Mouse (Mus musculus): ENCODE results near the gene Acin1. TPM values are rescaled to one million over a fixed set of nuclear protein-coding genes. Genes with fewer than 3 reads are reported as not detected.
A peak's percentile ranks its signal among the peaks of the same experiment; 100 is the strongest.
"Not testable (repeated sequence)": the region's sequence is repeated elsewhere in the genome, so short reads cannot be mapped to it uniquely, and the experiment has no call there.

Gene Acin1
- total RNA-seq, 2 experiments from 2014 or later = 195 to 199 TPM

DNA sequence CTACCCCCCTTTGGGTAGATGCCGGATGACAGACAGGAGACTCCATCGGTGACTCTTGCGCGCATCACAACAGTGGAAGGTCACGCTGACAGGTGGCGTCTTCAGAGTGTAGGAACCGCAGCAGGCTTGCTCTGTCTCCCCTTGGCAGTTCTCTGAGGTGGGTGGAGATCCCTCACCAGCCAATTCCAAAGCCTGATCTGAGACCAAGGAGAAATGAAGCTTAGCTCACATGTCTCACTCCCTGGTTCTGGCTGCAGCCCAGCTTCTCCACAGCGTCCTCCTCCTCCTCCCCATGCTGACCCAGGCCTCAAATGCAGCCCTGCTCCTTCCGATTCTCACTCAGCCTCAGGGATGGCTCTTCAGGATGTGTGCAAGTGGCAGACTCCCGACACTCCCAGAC lies 61.8 kb downstream of the Acin1 start:
- intact Hi-C loops (cut with DNase I) = no loop called here
- DNase-seq (ENCODE audit: extremely low spot score in 1 of 2, low spot score in 2 of 2) = no peak

DNA sequence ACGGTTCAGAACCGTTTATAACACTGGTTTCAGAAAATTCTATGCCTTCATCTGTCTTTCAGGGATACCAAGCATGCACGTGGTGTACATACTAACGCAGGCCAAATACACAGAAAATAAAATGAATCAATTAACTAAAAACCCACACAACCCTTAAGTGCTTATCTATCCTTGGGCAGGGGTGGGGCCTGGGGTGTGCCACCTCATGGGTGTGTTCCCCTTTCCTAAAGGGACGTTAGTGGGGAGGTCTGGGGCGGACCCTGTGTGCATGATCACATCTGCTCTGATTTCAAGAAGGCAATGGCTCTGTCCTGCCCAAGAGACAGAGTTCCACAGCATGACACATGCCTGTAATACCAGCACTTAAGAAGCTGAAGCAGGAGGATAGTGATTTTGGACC lies 63.4 kb downstream of the Acin1 start:
- no peak for DNase-seq (ENCODE audit: extremely low spot score in 1 of 2, low spot score in 2 of 2)
- intact Hi-C loops (cut with DNase I) = no loop called here

DNA sequence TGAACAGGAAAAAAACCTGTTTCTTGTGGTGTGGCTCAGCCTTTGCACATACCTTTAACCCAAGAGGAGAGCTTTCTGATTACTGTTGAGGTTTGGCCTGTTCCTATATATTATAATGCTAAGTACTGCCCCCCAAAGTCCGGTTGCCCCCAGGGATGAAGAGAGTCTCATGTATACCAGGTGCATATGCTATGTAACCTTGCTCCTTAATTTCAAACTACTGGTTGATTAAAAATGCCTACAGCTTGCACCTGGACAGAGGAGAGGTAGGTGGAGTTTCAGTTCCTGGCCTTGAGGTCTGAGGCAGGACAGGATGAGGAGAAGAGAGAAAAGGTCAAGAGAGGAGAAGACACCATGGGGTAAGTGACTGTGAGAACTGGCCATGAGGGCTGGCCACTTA lies 65.6 kb downstream of the Acin1 start, which contains the start of gene Psmb11:
Psmb11 (plus strand) TSS at position 301 of the 400 bp plus-strand sequence.
- intact Hi-C loops (cut with DNase I) = no loop called here
- no peak for DNase-seq (ENCODE audit: extremely low spot score in 1 of 2, low spot score in 2 of 2)

DNA sequence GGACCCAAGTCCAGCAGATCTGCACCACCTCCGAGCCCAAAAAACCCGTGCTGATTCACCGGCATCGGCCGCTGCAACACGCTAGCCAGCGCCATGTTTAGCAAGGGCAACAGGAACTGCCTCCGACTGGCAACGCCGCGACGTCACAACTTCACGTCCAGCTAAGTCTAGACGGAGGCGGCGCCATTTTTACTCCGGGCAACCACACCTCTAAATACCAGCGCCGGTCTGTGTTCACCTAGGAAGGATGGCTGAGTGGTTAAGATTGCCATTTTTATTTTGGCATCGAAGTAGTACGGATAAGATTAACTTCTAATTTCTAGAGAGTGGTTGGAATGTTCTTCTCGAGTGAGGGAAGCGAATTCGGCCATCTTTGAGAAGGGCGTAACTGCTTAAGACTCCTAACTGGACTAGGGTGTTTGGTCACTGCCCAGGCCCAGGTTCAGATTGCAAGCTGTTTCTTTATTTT lies 68.8 kb downstream of the Acin1 start, which contains the start of gene Psmb5:
Psmb5 (minus strand) TSS at position 126 of the 469 bp plus-strand sequence.
- peak; percentile 87 to 93 for DNase-seq (ENCODE audit: extremely low spot score in 1 of 2, low spot score in 2 of 2)
- intact Hi-C loops (cut with DNase I) = loop anchor here (5.0 kb wide), 1 partner anchor 36 kb away; no protein-coding TSS in a partner anchor

DNA sequence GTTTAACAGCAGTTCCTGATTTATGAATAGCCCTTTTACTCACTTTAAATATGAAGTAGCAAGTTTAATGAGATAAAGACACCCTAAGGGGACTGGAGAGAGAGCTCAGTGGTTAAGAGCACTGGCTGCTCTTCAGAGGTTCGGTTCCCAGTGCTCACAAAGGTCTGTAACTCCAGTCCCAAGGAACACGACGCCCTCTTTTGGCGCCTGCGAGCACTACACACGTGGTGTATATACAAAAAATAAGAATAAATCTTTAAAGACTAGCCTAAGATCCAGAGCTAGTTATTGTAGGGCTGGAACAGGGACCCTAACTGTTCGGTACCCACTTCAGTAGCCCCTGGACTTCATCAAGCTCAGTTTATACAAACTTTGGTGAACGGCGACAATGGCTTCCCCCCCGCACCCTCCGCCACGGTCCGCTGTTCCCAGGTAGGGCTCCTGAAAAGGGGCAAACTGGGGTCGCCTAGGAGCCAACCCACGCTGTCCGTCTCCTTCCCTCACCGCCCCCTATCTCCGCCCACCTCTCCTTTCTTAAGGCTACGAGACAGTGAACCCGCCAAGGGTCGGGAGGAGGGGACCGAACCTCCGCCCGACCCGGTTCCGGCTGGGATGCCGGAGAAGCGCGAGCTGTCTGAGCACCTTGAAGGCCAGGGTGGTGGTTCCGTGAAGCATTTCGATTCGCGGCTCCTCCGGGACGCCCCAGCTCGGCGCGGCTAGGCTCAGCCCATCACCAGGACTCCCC lies 69.4 kb downstream of the Acin1 start:
- DNase-seq (ENCODE audit: extremely low spot score in 1 of 2, low spot score in 2 of 2) = no peak
- intact Hi-C loops (cut with DNase I) = loop anchor here (5.0 kb wide), 1 partner anchor 35 kb away; no protein-coding TSS in a partner anchor

DNA sequence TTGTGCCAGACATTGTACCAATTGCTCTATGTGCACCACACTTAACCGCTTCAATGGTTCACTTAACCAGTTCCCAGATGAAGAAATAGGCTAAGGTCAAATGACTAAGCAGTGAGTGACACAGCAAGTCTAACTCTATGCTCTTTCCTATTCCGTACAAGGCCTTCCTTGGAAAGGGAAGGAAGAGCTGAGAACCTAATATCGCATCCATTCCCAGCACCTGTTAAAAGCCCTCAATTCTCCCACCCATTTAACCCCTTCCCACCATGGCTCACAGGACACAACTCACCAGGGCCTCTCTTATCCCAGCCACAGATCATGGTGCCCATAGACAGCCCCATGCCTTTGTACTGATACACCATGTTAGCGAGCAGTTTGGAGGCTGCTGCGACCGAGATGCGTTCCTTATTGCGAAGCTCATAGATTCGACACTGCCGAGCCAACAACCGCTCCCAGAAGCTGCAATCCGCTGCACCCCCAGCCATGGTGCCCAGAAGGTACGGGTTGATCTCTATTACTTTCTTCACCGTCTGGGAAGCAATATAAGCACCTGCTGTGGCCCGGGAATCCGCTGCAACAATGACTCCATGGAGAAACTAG lies 70.4 kb downstream of the Acin1 start:
- DNase-seq (ENCODE audit: extremely low spot score in 1 of 2, low spot score in 2 of 2) = no peak
- intact Hi-C loops (cut with DNase I) = loop anchor here (5.0 kb wide), 1 partner anchor 34 kb away; no protein-coding TSS in a partner anchor

DNA sequence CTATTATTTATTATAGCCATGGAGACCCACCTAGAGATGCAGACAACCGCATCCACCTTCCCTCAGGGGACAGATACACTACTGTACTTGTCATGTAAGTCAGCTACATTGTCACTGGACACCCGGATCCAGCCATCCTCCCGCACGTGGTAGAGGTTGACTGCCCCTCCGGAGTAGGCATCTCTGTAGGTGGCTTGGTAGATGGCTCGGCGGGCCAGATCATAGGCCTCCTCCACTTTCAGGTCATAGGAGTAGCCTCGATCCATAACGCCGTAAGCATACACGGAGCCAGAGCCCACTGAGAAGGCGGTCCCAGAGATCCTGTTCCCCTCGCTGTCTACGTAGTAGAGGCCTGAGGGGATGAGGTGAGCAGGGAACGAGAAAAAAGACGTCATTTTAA lies 72.6 kb downstream of the Acin1 start:
- DNase-seq (ENCODE audit: extremely low spot score in 1 of 2, low spot score in 2 of 2); intact Hi-C loops (cut with DNase I): not testable (repeated sequence)

DNA sequence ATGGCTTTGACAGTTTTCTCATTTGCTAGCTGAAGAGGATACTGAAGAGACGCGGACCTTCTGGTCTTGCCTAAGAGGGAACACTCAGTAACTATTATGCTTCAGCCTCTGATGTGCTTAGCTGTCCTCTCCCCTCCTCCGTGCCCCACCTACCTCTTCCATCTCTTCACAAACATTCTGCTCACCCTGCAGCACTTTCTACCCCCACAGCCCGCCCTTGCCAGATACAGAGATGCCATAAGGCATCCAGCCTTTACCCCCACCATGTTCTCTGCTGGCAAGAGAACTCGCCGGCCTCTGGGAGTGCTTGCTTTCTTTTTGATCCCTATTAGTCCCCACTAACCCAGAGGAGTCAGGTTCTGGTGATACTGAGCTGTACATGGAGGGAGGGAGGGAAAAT lies 76.1 kb downstream of the Acin1 start:
- intact Hi-C loops (cut with DNase I) = no loop called here
- DNase-seq (ENCODE audit: extremely low spot score in 1 of 2, low spot score in 2 of 2) = no peak

DNA sequence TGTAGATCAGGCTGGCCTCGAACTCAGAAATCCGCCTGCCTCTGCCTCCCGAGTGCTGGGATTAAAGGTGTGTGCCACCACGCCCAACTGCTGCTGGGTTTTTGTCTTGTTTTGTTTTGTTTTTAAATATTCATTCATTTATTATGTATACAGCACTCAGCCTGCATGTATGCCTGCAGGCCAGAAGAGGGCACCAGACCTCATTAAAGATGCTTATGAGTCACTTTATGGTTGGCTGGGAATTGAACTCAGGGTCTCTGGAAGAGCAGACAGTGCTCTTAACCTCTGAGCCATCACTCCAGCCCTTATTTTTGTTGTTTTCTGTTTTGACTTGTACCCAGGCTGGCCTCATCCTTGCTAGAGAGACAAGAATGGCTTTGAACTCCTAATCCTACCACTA lies 76.8 kb downstream of the Acin1 start:
- intact Hi-C loops (cut with DNase I) = no loop called here

DNA sequence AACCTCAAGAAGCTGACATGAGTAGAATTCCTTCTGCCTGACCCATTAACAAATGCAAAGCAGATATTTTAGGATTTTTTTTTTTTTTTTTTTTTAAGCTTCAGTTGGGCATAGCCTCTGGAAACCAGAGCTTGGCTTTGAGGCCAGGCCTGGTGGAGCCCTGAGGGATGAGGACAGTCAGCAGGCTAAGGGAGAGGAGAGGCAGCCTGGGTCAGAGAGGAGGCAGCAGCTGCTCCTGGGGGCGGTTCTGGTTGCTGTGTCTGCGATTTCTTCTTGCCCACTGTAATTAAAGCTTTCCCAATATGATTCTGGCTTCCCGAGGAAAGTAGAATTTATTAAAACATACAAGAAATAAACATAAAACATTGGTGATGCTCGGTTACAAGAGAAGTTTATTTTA lies 77.5 kb downstream of the Acin1 start:
- DNase-seq (ENCODE audit: extremely low spot score in 1 of 2, low spot score in 2 of 2) = no peak
- intact Hi-C loops (cut with DNase I) = no loop called here

More for the DNA sequence above, 76.8 kb downstream of the Acin1 start:
- DNase-seq (ENCODE audit: extremely low spot score in 1 of 2, low spot score in 2 of 2) = no peak

DNA sequence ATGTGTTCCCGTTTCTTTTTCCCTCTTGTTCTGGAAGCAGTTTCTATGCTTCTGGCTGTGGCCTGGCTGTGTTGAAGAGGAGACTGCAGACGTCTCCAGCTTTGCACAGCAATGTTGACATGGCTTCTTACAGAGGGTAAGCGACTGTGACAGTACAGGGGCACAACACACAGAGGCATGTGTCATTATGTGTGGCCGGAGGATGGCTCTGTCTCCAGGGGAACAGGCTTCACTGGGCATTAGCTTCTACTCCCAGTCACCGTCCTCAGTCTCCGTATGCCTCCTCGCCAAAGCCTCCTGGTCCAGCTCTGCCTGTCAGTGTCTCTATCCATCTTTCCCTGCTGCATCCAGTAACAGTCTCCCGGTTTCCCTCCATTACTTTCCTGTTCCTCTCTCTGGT lies 79.5 kb downstream of the Acin1 start:
- intact Hi-C loops (cut with DNase I) = no loop called here
- no peak for DNase-seq (ENCODE audit: extremely low spot score in 1 of 2, low spot score in 2 of 2)

DNA sequence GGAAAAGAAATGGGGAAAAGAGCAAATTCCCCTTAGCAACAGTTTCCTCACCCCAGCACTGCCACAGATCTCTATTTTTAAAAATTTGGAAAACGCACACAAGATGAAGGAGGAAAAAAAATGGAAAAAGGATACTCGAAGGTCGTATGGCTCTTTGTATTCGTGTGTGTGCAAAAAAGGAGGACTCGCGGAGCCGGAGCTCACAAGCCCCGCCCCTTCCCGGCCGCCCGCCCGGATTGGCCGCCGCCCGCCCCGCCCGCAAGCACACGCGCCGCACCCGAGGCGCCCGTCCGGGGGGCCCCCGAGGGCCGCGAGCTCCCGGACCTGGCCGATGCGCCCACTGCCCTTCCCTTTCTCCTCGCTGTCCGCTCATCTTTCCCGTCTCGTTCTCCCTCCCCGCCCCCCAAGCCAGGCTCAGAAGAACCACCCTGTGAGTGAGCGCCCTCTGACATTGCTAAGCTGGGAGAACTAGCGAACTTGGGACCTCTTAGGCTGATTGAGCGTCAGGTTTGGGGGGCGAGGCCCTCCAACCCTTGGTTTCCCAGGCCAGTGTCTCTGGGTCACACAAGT lies 80.9 kb downstream of the Acin1 start, which contains the start of gene 4931414P19Rik:
4931414P19Rik (minus strand) TSS at position 242 of the 570 bp plus-strand sequence.
- intact Hi-C loops (cut with DNase I) = no loop called here

DNA sequence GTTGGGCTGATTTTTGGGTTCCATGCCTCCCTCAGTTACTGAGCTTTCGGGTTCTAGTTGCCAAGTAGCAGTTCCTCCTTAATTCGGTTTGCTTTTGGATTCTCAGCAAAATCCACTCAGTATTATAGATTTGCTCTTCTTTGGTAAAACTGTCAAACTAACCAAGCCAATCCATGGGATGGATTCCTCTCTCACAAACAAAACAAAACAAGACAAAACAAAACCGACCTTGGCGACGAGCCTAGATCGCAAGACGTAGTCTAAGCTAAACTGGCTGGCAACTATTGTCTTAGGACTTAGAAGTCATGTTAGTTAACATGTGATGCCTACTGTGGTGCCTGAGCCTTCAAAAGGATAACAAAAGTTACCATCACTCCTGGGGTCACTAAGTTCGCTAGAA lies 83.0 kb downstream of the Acin1 start:
- DNase-seq (ENCODE audit: extremely low spot score in 1 of 2, low spot score in 2 of 2) = no peak
- intact Hi-C loops (cut with DNase I) = no loop called here

More for the DNA sequence above, 80.9 kb downstream of the Acin1 start, which contains the start of gene 4931414P19Rik:
- DNase-seq (ENCODE audit: extremely low spot score in 1 of 2, low spot score in 2 of 2) = peak; percentile 64 to 93

DNA sequence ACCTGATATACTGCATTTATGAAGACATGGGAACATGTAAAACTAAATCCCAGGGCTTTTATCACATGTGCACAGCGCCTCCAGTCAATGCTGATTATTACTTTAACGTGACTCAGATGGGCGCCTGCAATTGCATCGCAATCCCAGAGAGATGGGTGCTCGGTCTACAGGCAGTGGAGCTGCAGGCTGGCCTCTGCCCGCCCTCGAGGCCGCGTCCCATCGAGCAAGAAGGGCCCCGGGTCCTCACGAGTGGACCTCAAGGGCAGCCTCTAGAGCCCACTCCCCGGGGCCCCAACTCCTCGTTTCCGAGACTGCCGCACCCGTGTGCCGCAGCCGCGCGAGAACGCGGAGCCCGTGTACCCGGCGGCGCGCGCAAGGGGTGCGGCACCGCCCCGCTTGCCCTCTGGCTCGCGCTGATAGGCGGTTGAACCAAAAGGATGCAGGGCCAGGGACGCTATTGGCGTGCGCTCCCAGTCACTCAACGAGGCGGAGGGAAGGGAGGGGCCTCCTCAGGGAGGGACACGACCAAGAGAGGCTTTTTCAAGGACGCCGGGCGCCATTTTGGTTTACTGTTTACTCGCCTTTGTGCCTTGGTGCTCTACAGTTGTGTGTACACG lies 83.6 kb downstream of the Acin1 start:
- intact Hi-C loops (cut with DNase I) = no loop called here
- DNase-seq (ENCODE audit: extremely low spot score in 1 of 2, low spot score in 2 of 2) = peak; percentile 96 to 98

DNA sequence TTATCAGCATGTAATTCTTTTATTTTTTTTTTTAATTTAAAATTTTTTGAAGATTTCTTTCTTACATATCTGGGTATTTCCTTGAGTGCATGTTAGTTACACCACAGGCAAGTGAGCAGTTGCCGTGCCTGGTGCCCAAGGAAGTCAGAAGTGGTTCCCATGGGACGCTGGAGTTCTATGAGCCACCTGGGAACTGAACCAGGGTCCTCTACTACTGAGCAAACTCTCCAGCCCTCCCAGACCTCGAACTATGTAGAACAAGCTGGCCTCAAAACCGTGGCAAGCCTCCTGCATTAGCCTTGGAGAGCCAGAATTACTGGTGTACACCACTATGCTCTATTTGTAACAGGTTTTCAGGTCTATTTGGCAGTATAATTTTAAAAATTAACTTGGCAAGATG lies 84.1 kb downstream of the Acin1 start:
- no peak for DNase-seq (ENCODE audit: extremely low spot score in 1 of 2, low spot score in 2 of 2)
- intact Hi-C loops (cut with DNase I) = no loop called here

DNA sequence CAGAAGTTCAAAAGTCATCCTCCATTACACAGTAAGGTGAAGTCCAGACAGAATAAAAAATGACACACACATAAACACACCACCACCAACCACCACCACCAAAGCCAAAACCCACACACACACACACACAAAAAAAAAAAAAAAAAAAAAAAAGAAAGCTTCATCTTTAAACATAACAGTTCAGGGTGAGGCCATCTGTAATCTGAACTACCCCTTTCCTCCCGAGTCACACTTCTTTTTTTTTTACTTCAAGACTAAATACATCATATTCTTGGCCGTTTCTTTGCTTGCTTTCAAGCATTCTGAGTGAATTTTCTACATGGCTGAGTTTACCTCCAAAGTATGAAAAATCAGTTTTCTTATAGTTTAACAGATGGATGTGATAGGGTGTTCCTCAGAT lies 85.1 kb downstream of the Acin1 start:
- intact Hi-C loops (cut with DNase I) = no loop called here
- no peak for DNase-seq (ENCODE audit: extremely low spot score in 1 of 2, low spot score in 2 of 2)

DNA sequence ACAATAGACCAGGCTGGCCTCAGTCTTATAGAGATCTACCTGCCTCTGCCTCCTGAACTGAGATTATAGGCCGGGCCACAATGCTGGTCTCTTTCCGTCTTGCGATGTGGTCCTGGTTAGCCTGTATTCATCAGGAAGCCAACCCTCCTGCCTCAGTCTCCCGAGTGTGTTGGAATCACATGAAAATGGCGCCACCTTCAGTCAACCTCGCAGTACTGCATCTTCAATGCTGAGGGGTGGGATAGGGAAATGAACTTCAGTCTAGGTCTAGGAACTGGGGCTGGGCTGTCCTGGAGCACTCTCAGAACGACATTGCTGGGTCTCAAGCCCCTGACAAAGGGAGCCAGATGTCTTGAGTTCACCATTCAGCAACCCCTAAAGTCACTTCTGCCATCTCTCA lies 89.6 kb downstream of the Acin1 start:
- intact Hi-C loops (cut with DNase I) = no loop called here
- DNase-seq (ENCODE audit: extremely low spot score in 1 of 2, low spot score in 2 of 2) = no peak

DNA sequence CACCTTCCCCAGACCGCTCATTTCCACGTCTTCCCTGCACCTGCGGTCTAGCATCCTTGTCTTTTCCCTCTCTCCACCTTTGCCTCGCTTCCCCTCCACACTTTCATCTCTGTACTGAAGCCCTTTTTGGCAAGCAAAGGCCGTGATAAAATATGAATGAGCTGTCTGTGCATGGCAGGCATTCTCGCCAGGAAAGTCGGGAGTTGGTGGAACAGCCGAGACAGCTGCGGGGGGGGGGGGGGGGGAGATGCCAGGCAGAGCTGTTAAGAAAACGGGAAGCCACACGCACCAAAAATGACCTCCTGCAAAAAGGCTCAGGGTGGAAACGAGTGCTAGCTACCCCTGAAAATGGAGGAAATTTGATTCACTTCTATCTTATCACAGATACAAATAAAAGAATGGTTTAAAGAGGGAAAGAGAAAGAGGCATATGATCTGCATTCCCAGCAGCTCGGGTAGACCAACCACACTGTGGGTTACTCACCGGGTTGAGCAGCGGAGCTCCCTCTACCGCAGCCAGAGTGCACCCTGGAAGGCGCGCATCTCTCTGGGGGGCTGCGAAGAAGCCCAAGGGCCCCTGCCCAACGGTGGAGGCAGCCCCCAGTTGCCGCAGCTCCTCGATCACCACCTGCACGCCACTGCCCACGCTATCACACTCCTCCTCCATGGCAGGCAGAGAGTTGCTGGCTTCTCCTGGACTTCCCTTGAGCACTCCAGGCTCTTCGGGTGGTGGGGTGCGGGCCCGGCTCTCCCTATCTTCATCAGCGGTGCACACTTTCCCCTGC lies 91.9 kb downstream of the Acin1 start:
- no peak for DNase-seq (ENCODE audit: extremely low spot score in 1 of 2, low spot score in 2 of 2)
- intact Hi-C loops (cut with DNase I) = no loop called here

DNA sequence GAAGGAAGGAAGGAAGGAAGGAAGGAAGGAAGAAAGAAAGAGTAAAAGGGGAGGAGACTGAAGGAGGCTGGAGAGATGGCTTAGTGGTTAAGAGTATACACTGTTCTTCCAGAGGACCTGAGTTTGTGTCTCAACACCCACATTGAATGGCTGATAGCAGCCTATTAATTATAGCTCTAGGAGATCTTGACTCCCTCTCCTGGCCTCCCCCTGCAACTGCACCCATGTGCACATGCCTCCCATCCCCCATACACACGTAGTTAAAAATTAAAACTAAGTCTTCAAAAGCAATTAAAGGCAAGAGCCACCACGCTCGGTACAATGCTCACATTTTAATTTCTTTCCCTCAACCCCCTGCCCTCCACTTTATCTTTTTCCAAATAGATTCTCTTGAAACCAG lies 92.7 kb downstream of the Acin1 start:
- DNase-seq (ENCODE audit: extremely low spot score in 1 of 2, low spot score in 2 of 2) = no peak

More for the DNA sequence above, 92.7 kb downstream of the Acin1 start:
- intact Hi-C loops (cut with DNase I) = no loop called here

Measured in left cerebral cortex, postnatal 10 days (tissue).